Mouse (Mus musculus): ENCODE results near the gene Rpp25l.
"Not testable (repeated sequence)": the region's sequence is repeated elsewhere in the genome, so short reads cannot be mapped to it uniquely, and the experiment has no call there.

Rpp25l gene

GRCm38 (mm10) chr4:41737602-41738255 lies 24.4 kb upstream of the Rpp25l start:
- peak; percentile 82 for DNase-seq (ENCODE audit: low spot score)

DNA sequence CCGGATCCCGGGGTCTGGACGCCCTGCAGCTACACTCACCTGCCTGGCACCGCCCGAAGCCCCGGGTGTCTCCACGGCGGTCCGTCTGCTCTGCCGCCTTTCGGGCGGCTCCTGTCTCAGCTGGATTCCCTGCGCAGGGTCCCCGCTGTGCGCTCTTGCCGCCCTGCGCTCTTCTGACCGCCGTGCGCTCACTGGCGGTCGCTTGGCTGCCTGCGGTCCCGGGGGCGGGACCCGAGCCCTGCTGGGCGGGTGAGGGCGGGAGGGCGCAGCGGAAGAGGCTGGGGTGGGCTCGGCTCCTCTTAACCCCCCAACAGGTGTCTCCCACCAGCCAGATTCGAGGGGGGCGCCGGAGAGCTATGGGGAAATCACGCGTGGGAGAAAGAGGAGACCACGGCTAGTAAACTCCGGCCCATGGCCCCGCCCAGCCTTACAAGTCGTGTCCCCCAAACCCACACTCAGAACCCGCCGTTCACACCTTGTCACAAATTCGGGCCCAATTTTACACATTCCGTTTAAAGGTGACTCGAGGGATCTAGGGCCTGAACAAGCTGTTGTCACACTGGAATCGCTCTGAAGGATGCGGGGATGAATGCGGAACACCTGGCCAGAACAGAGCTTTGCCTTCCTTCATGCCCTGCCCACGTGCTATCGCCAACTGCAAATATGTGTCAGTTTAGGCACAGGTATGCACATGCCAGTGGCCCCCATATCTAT lies 17.9 kb upstream of the Rpp25l start, which contains the start of gene Arid3c:
Gene Arid3c (minus strand): TSS at position 91 of the 714 bp plus-strand sequence.
- peak; percentile 52 for DNase-seq (ENCODE audit: low spot score)

- no peak for DNase-seq (ENCODE audit: low spot score)
Observed at GRCm38 (mm10) chr4:41726826-41727621, 13.7 kb upstream of the Rpp25l start.

DNA sequence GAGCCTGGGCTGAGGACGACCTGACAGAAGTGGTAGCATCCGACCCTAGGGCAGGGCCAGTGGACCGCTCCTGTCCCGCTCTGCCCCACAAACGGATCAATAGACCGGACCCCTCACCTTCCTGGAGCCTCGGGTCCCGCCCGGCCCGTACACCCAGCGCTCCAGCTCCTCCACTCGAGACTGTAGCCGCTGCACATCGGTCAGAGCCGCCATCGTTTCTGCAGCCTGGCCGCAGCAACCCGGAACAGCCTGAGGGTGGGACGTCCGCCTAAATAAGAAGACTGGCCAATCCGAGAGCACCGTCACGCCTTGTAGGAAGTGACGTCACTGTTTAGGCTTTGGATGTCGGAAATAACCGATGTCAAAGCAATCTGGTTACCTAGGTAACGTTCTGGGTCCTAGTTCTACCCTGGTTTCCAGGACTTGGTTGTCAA lies 9.6 kb upstream of the Rpp25l start, which contains the start of gene Dctn3:
Gene Dctn3 (minus strand): TSS at position 253 of the 434 bp plus-strand sequence.
- peak; percentile 83 for DNase-seq (ENCODE audit: low spot score)

- no peak for DNase-seq (ENCODE audit: low spot score)
Observed at GRCm38 (mm10) chr4:41716834-41717233, 3.5 kb upstream of the Rpp25l start.

DNA sequence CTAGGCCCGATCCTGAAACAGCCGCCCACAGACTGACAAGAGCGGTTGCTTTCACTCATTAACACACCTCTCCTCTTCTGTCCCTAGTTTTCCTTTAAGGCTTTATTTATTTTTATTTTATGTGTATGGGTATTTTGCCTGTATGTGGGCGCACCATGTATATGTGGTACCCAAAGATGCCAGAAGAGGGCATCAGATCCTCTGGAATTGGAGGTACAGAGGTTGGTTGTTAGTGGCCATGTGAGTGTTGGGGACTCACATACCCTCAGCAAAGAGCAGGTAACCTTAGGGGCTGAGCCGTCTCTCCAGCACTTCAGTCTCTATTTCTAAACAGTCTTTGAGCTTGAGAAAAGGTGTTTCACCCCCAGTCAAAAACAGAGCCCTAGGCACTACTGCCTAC lies 2.3 kb upstream of the Rpp25l start:
- DNase-seq (ENCODE audit: low spot score) = peak; percentile 53

- DNase-seq (ENCODE audit: low spot score) = peak; percentile 43
Observed at GRCm38 (mm10) chr4:41715082-41715481, 1.7 kb upstream of the Rpp25l start.

- peak; percentile 69 for DNase-seq (ENCODE audit: low spot score)
Observed at GRCm38 (mm10) chr4:41714276-41714675, 942 bp upstream of the Rpp25l start.

DNA sequence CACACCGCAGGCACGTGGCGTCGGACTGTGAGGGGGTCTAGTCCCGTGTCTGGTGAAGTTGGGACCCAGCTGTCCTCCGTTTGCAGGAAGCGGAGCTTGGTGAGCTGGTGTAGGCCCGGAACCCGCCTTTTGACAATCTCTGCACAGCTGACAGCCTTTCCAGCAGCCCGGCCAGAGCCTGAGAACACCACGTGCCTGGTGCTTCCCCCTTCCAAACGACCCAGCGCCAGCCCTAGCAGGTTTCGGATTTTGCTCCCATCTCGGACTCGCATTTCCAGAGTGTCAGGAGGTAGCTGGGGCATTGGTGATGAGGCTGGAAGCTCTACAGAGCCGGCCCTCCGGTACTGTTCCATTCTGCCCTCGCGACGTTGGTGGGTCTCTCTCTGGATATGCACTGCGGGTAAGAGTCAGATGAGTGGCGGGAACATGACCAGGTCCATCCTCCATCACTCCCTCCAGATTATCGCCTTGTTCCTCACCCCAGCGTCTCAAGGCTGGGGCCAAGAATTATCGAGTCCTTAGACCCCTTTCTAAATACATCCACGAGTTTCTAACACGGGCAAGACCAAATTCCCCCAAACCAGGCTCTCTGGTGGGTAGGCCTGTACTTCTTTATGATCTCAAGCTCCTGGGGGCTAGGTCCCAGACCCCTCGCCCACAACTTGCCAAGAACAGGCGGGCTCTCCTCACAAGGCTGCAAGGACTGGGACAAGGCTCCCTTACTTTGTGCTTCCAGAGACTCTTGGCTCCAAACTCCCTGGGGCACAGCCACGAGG lies 725 bp downstream of the Rpp25l start:
- peak; percentile 51 for DNase-seq (ENCODE audit: low spot score)

DNA sequence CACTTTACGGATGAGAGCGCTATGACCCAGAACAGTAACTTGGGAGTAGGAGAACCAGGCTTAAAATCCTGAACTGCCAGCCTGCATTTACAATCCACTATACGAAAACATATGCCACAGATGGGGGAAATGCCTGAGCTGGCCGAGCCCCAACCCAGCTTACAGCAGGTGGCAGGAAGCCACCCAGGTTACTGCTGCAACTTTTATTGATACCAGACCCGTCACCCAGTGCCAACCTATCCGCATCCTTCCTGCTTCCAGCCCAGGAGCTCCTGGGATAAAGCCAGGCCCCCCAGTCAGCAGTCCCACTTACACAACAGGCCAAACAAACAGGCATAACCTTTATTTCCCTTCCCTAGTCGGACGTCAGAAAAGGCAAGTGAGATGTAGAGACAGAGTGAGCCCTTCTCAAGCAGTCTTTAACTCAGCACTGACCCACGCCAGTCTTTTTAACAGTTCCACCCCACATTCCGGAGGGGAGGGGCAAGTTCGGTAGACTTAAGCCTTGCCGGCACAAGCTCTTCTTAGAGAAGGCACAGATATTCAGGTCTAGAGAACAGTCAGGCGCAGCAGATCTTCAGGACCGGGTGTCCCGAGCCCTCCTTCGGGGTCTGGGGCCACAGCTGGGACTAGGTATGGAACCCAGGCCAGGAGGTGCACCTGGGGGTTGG lies 1.5 kb downstream of the Rpp25l start:
- peak; percentile 41 for DNase-seq (ENCODE audit: low spot score)

DNA sequence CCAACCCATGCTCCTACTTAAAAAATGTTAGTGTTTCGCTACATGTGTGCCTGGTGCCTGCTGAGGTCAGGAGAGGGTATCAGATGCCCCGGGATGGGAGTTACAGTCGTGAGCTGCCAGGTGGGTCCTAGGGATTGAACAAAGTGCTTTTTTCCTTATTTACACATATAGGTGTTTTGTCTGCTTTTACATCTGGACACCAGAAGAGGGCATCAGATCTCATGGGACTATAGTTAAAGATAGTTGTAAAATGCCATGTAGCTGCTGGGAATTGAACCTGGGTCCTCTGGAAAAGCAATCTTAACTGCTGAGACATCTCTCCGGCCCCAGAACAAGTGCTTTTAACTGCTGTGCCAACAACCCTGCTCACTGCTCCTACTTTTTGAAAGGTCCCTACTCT lies 3.1 kb downstream of the Rpp25l start:
- no peak for DNase-seq (ENCODE audit: low spot score)

- no peak for DNase-seq (ENCODE audit: low spot score)
Observed at GRCm38 (mm10) chr4:41708192-41708745, 5.1 kb downstream of the Rpp25l start.

DNA sequence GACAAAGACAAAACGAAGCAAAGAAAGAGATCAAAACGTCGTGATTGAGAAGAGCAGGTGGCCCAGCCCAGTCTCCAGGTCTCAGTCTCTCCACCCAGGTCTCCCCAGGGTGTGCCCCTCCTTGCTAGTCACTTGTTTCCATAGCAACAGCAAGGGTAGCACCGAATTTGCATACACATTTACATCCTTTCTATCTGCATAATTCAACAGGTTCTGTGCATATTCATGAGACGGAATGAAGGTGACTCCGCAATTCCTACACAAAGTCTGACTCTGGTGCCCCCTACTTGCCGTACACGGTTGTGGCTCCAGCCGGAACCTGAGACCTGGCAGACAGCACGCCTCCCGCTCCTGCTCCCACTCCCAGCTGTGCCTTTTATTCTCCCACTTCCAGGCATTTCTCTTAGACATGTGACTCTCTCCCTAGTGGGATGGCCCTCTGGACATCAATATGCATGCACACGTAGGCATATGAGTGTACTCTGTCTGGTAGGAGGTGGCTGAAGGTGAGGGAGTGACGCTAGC lies 6.3 kb downstream of the Rpp25l start:
- peak; percentile 70 for DNase-seq (ENCODE audit: low spot score)

DNA sequence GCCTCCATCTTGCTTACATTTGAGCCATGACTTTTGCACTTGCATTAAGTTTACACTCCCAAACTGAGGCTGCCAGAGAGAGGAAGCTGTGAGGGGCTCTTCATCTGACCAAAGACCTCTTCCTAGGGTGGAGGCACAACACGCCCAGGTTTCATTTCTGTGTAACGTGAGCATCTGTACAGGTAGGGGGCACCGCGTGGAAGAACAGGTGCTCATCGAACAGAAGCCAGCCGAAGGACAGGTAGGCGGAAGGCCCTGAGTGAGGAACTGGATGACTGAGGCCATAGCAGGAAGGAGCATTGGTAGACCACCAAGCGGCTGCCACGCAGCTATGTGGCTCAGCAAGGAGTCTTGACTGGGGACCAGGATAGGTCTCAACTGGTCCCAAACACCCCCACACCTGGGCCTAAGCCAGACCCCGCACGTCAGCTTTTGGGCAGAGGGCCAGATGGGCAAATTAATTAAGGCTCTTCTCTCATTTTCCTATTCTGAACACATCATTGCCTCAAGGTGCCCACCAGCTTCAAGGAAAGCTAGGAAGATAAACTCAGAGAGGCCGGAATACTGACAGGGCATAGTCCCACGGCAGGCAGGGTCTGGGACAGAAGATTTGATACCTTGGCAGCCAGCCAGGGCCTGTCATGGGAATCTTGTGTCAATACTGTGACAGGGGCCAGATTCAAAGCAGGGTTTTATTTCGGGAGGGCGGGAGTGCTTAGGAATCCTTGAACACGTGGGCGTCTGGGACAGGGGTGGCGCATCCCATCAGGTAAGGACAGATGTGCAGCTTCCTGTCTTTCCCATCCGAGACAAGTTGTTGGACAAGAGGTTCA lies 7.2 kb downstream of the Rpp25l start:
- peak; percentile 56 for DNase-seq (ENCODE audit: low spot score)

DNA sequence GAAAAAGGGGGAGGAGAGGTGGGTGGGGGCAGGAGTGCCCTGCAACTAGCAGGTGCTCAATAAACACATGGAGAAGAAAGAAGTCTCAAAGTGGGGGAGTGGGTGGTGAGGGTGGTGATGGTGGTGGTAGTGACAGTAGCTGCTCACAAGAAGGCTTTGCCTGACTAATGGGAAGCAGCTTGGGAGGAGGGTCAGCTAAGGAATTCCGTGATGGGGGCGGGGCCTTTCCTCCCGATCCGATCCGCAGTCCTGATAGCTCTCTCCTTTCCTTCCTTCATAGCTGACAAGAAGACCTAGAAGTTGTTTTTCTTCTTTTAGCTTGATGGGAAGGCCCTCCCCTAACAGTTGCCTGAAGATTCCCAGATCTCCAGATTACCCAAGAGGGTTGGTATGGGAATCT lies 8.7 kb downstream of the Rpp25l start:
- no peak for DNase-seq (ENCODE audit: low spot score)

- DNase-seq (ENCODE audit: low spot score) = not testable (repeated sequence)
Observed at GRCm38 (mm10) chr4:41702226-41702625, 11.1 kb downstream of the Rpp25l start.

DNA sequence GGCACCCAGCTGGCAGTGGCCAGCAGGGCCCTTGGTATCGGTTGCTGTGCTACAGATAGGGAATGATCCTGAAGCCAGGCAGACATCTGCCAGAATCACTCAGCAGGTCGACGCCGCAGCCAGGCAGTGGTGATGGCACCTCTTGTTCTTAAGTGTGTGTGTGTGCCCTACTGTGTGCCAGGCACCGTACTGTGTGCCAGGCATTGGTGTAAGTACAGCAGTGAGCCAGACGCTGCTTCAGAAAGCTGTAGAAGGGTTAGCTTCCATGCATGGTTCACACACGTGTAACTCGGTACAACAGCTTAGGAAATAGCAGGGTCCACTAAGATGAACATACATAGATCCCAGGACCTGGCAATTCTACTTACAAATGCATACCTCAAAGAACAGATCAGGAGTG lies 13.1 kb downstream of the Rpp25l start:
- not testable (repeated sequence) for DNase-seq (ENCODE audit: low spot score)

DNA sequence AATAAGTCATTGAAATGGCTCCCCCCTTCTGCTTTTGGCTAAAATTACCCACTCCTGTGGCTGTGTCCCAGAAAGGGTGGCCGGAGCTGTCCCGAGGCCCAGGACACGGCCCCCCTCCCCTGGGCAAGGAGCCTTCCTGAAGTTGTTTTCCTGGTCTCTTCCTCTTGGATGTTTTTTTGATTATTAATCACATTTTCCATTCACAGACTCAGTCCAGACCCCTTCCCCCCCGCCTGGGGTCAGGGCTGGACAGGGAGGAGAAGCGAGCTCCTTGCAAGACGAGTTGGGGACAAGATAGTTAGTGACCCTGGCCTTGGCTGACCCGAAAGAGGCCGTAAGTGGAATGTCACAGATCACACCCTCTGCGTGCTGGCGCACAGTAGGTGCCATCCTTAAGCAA lies 13.6 kb downstream of the Rpp25l start, which contains the start of gene Il11ra1:
Gene Il11ra1 (plus strand): TSS at position 207 of the 400 bp plus-strand sequence.
- not testable (repeated sequence) for DNase-seq (ENCODE audit: low spot score)

- peak; percentile 61 for DNase-seq (ENCODE audit: low spot score)
Observed at GRCm38 (mm10) chr4:41698421-41699016, 14.8 kb downstream of the Rpp25l start.

Data from testis, postnatal 10 days (tissue).